Mouse (Mus musculus) macrophage (primary cell): ENCODE results near the gene Slc39a13. TPM values are rescaled to one million over a fixed set of nuclear protein-coding genes. Genes with fewer than 3 reads are reported as not detected.

Source experiments
- H3K27ac ChIP-seq: fragments of 350-480 bp; formaldehyde crosslinking; 2 replicates; pipeline ENCODE4 v1.9.0; 2021
- H3K36me3 ChIP-seq: fragments of 350-480 bp; formaldehyde crosslinking; 2 replicates; pipeline ENCODE4 v1.9.0; 2021; ENCODE audit errors: inconsistent target
- H3K4me3 ChIP-seq: fragments of 350-480 bp; formaldehyde crosslinking; 2 replicates; pipeline ENCODE4 v1.9.0; 2021; ENCODE audit errors: inconsistent target
- H3K79me2 ChIP-seq: fragments of 350-480 bp; formaldehyde crosslinking; 2 replicates; pipeline ENCODE4 v1.9.0; 2021; ENCODE audit errors: inconsistent target
- WGBS: methylation state at CpG from one replicate; pipeline ENCODE4 v1.1.7; 2026; ENCODE audit warnings: inconsistent platforms; ENCODE audit not compliant: missing documents; 5-methylcytosine and 5-hydroxymethylcytosine counted together
- polyA plus RNA-seq: library from polyadenylated mRNA; stranded (reverse); fragments of 250-400 nt; gene quantifications from 3 replicates; pipeline ENCODE4 v1.2.4, GENCODE M21; 2018; ENCODE audit warnings: inconsistent platforms

The Slc39a13 gene
- polyA plus RNA-seq, 1 experiment from 2014 or later, result 19.8 TPM

- Histone ChIP-seq H3K27ac (no peak overlapping the region), H3K36me3 (peaks cover 77% of the 10 kb centered on the region), H3K79me2 (peaks cover 10% of the 10 kb centered on the region; the same call in 1 of the 2 replicates), H3K4me3 (no peak overlapping the region)
- 96% methylated on average over 2 of the region's 2 CpGs for WGBS
Measured at GRCm38 (mm10) chr2:91013881-91014280, 56.3 kb downstream of the Slc39a13 start.

Other genes with a start within 250 kb of the Slc39a13 start
- gene Mtch2, start 223.3 kb downstream of the Slc39a13 start, polyA plus RNA-seq, result 83.8 to 94.4 TPM (median 87.4 TPM) in 3 replicates
- gene C1qtnf4, start 184.6 kb downstream of the Slc39a13 start, polyA plus RNA-seq, result not detected in 3 replicates
- gene Kbtbd4, start 165.7 kb downstream of the Slc39a13 start, polyA plus RNA-seq, result 11.7 to 17.7 TPM (median 14.4 TPM) in 3 replicates
- gene Ndufs3, start 165.6 kb downstream of the Slc39a13 start, polyA plus RNA-seq, result 67.4 to 116 TPM (median 113 TPM) in 3 replicates
- 34.7 to 38.9 TPM (median 36.7 TPM) in 3 replicates for gene Celf1, start 130.0 kb downstream of the Slc39a13 start, polyA plus RNA-seq
- 6.3 to 39.6 TPM (median 12.2 TPM) in 3 replicates for gene Rapsn, start 34.8 kb downstream of the Slc39a13 start, polyA plus RNA-seq
- gene Psmc3, start 16.4 kb downstream of the Slc39a13 start, polyA plus RNA-seq, result 149 to 321 TPM (median 192 TPM) in 3 replicates
- gene Spi1, start 12.0 kb upstream of the Slc39a13 start, polyA plus RNA-seq, result 298 to 440 TPM (median 373 TPM) in 3 replicates
- gene Mybpc3, start 47.7 kb upstream of the Slc39a13 start, polyA plus RNA-seq, result 0.09 to 0.11 TPM in 2 of 3 replicates, not detected in the other
- 26.3 to 50.4 TPM (median 31.9 TPM) in 3 replicates for gene Madd, start 113.4 kb upstream of the Slc39a13 start, polyA plus RNA-seq
- 28.4 to 67.5 TPM (median 35.9 TPM) in 3 replicates for gene Nr1h3, start 132.4 kb upstream of the Slc39a13 start, polyA plus RNA-seq
- 154 to 178 TPM (median 169 TPM) in 3 replicates for gene Acp2, start 132.5 kb upstream of the Slc39a13 start, polyA plus RNA-seq
- 1.8 to 5.3 TPM (median 5.2 TPM) in 3 replicates for gene Ddb2, start 166.6 kb upstream of the Slc39a13 start, polyA plus RNA-seq
- gene Pacsin3, start 185.5 kb upstream of the Slc39a13 start, polyA plus RNA-seq, result 0.36 to 0.87 TPM (median 0.65 TPM) in 3 replicates
- 43.0 to 54.0 TPM (median 48.7 TPM) in 3 replicates for gene Arfgap2, start 194.6 kb upstream of the Slc39a13 start, polyA plus RNA-seq